Mouse (Mus musculus): ENCODE data around the gene Nubpl. TPM values are rescaled to one million over a fixed set of nuclear protein-coding genes. Genes with fewer than 3 reads are reported as not detected.

Nubpl gene
- total and polyA plus RNA-seq, 2 experiments from 2014 or later, result 4.1 to 7.6 TPM

- Histone ChIP-seq H3K9me3 (ENCODE audit: low read length) (no peaks in the 10 kb centered on the region), H3K4me2 (ENCODE audit: low read depth, low read length) (no peak overlapping the region), H3K27me3 (ENCODE audit: insufficient read depth, low read length) (no peaks in the 10 kb centered on the region), H3K36me3 (ENCODE audit: insufficient read depth, low read length) (no peaks in the 10 kb centered on the region), H3K9ac (replicated peaks; ENCODE audit: low read length) (no peak overlapping the region), H3K27ac (no peak overlapping the region), H3K4me1 (ENCODE audit: insufficient read depth, low read length) (no peaks in the 10 kb centered on the region), H3K4me3 (ENCODE audit: low read length) (no peak overlapping the region)
- TF ChIP-seq CTCF (IDR thresholded peaks at IDR 0.05; ENCODE audit: low read depth), result no peak
- ATAC-seq (no peak), DNase-seq (ENCODE audit: low spot score) (no peak)
- WGBS, result 87% methylated on average over 2 of the region's 2 CpGs
Measured at GRCm38 (mm10) chr12:52338136-52338753, 240.7 kb downstream of the Nubpl start.

DNA sequence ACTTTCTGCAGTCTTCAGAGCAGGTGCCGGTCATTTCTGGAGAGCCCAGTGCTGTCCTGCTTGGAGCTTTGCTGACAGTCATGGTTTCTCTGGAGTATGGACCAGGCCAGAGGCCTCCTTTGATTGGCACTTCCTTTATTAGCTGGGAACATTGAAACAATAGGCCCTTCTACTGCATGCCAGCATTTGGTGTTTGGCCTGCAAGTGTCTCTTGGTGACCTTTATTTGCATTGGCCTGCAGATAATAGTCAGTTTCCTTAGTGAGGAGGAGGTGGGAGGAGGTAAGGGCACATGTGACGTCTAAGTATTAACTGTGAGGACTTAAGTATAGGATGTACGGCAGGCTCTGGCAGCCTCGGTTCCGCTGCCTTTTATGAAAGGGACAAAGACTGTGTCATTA, 249.1 kb downstream of the Nubpl start:
- whole genome bisulfite sequencing, result 23% methylated on average over 5 of the region's 5 CpGs
- peak; percentile 54 for DNase-seq (ENCODE audit: low spot score)

GRCm38 (mm10) chr12:52350276-52350675, 252.7 kb downstream of the Nubpl start:
- Histone ChIP-seq H3K4me2 (ENCODE audit: low read depth, low read length) (no peak overlapping the region), H3K27me3 (ENCODE audit: insufficient read depth, low read length) (no peaks in the 10 kb centered on the region), H3K4me1 (ENCODE audit: insufficient read depth, low read length) (no peaks in the 10 kb centered on the region), H3K9ac (replicated peaks; ENCODE audit: low read length) (no peak overlapping the region), H3K9me3 (ENCODE audit: low read length) (no peaks in the 10 kb centered on the region), H3K36me3 (ENCODE audit: insufficient read depth, low read length) (no peaks in the 10 kb centered on the region), H3K27ac (no peak overlapping the region), H3K4me3 (ENCODE audit: low read length) (no peak overlapping the region)
- DNase-seq (ENCODE audit: low spot score) (no peak), ATAC-seq (no peak)
- TF ChIP-seq CTCF (IDR thresholded peaks at IDR 0.05; ENCODE audit: low read depth), result no peak
- 77% methylated on average over 3 of the region's 3 CpGs for WGBS

More for the DNA sequence above, 249.1 kb downstream of the Nubpl start:
- H3K9ac ChIP-seq (replicated peaks; ENCODE audit: low read length), result no peak overlapping the region
- no peaks in the 10 kb centered on the region for H3K27me3 ChIP-seq (ENCODE audit: insufficient read depth, low read length)
- H3K9me3 ChIP-seq (ENCODE audit: low read length), result no peaks in the 10 kb centered on the region
- H3K4me3 ChIP-seq (ENCODE audit: low read length), result no peak overlapping the region
- peak; percentile 95 for ATAC-seq
- no peaks in the 10 kb centered on the region for H3K4me1 ChIP-seq (ENCODE audit: insufficient read depth, low read length)
- no peak overlapping the region for H3K4me2 ChIP-seq (ENCODE audit: low read depth, low read length)
- H3K36me3 ChIP-seq (ENCODE audit: insufficient read depth, low read length), result no peaks in the 10 kb centered on the region
- no peak for TF ChIP-seq CTCF (IDR thresholded peaks at IDR 0.05; ENCODE audit: low read depth)
- H3K27ac ChIP-seq, result no peak overlapping the region

GRCm38 (mm10) chr12:52359484-52359883, 261.9 kb downstream of the Nubpl start:
- 86% methylated on average over 10 of the region's 10 CpGs for WGBS
- Histone ChIP-seq H3K4me3 (ENCODE audit: low read length) (no peak overlapping the region), H3K36me3 (ENCODE audit: insufficient read depth, low read length) (no peaks in the 10 kb centered on the region), H3K9me3 (ENCODE audit: low read length) (no peaks in the 10 kb centered on the region), H3K4me2 (ENCODE audit: low read depth, low read length) (no peak overlapping the region), H3K4me1 (ENCODE audit: insufficient read depth, low read length) (peaks cover 4% of the 10 kb centered on the region; the same call in 1 of the 2 replicates), H3K27ac (no peak overlapping the region), H3K27me3 (ENCODE audit: insufficient read depth, low read length) (no peaks in the 10 kb centered on the region), H3K9ac (replicated peaks; ENCODE audit: low read length) (no peak overlapping the region)
- DNase-seq (ENCODE audit: low spot score), result no peak
- ATAC-seq, result no peak
- no peak for TF ChIP-seq CTCF (IDR thresholded peaks at IDR 0.05; ENCODE audit: low read depth)

- TF ChIP-seq CTCF (IDR thresholded peaks at IDR 0.05; ENCODE audit: low read depth), result no peak
- Histone ChIP-seq H3K4me3 (ENCODE audit: low read length) (no peak overlapping the region), H3K4me2 (ENCODE audit: low read depth, low read length) (no peak overlapping the region), H3K36me3 (ENCODE audit: insufficient read depth, low read length) (no peaks in the 10 kb centered on the region), H3K9me3 (ENCODE audit: low read length) (no peaks in the 10 kb centered on the region), H3K27ac (no peak overlapping the region), H3K9ac (replicated peaks; ENCODE audit: low read length) (no peak overlapping the region), H3K4me1 (ENCODE audit: insufficient read depth, low read length) (peaks cover 4% of the 10 kb centered on the region; the same call in 1 of the 2 replicates), H3K27me3 (ENCODE audit: insufficient read depth, low read length) (no peaks in the 10 kb centered on the region)
- DNase-seq (ENCODE audit: low spot score) (no peak), ATAC-seq (no peak)
- WGBS, result 55% methylated on average over 3 of the region's 3 CpGs
Measured at GRCm38 (mm10) chr12:52360136-52360535, 262.6 kb downstream of the Nubpl start.

- 28% methylated on average over 6 of the region's 6 CpGs for WGBS
- H3K4me1 ChIP-seq (ENCODE audit: insufficient read depth, low read length), result peaks cover 4% of the 10 kb centered on the region; the same call in 1 of the 2 replicates
- ATAC-seq, result no peak
- no peak overlapping the region for H3K9ac ChIP-seq (replicated peaks; ENCODE audit: low read length)
- H3K4me2 ChIP-seq (ENCODE audit: low read depth, low read length), result no peak overlapping the region
- H3K36me3 ChIP-seq (ENCODE audit: insufficient read depth, low read length), result no peaks in the 10 kb centered on the region
- no peak for TF ChIP-seq CTCF (IDR thresholded peaks at IDR 0.05; ENCODE audit: low read depth)
- H3K27me3 ChIP-seq (ENCODE audit: insufficient read depth, low read length), result no peaks in the 10 kb centered on the region
- DNase-seq (ENCODE audit: low spot score), result no peak
- no peak overlapping the region for H3K4me3 ChIP-seq (ENCODE audit: low read length)
- no peak overlapping the region for H3K27ac ChIP-seq
- no peaks in the 10 kb centered on the region for H3K9me3 ChIP-seq (ENCODE audit: low read length)
Measured at GRCm38 (mm10) chr12:52361198-52361597, 263.7 kb downstream of the Nubpl start.

Other genes starting within 250 kb of the Nubpl start
- gene Heatr5a, start 126.4 kb upstream of the Nubpl start, total RNA-seq (2014; rRNA removed), result 24.6 and 30.8 TPM in 2 replicates
- gene Heatr5a, start 126.4 kb upstream of the Nubpl start, polyA plus RNA-seq (2015; fragmentation: Nextera tagmentation; extraction: Ambion mirVana), result 2.7 and 3.2 TPM in 2 replicates
- gene Dtd2, start 91.2 kb upstream of the Nubpl start, total RNA-seq (2014; rRNA removed), result 10.8 and 19.5 TPM in 2 replicates
- gene Dtd2, start 91.2 kb upstream of the Nubpl start, polyA plus RNA-seq (2015; fragmentation: Nextera tagmentation; extraction: Ambion mirVana), result 31.5 and 31.8 TPM in 2 replicates
- gene Gpr33, start 69.7 kb upstream of the Nubpl start, total RNA-seq (2014; rRNA removed), result not detected in 2 replicates
- gene Gpr33, start 69.7 kb upstream of the Nubpl start, polyA plus RNA-seq (2015; fragmentation: Nextera tagmentation; extraction: Ambion mirVana), result not detected in 2 replicates